Mouse (Mus musculus): ENCODE results near the gene Tpo. TPM values are rescaled to one million over a fixed set of nuclear protein-coding genes. Genes with fewer than 3 reads are reported as not detected.

Gene Tpo
- total and polyA plus RNA-seq, 3 experiments, result not detected

GRCm38 (mm10) chr12:30024264-30024825, 108.1 kb downstream of the Tpo start:
- no peaks in the 10 kb centered on the region for H3K36me3 ChIP-seq (ENCODE audit: control insufficient read depth in 1 of 2, insufficient read depth in 2 of 2, low read length in 2 of 2)
- H3K9me3 ChIP-seq (replicated peaks; ENCODE audit: insufficient read depth, low read length), result no peaks in the 10 kb centered on the region
- TF ChIP-seq RCOR1 (IDR thresholded peaks at IDR 0.05; ENCODE audit: low read depth, low read length), result no peak
- no peak for TF ChIP-seq RAD21 (IDR thresholded peaks at IDR 0.05; ENCODE audit: low read depth, low read length)
- TF ChIP-seq ELF1 (IDR thresholded peaks at IDR 0.05; ENCODE audit: low read depth, low read length), result no peak
- no peak for TF ChIP-seq MYB (IDR thresholded peaks at IDR 0.05; ENCODE audit: low read depth, low read length)
- TF ChIP-seq NELFE (IDR thresholded peaks at IDR 0.05; ENCODE audit: low read depth, low read length), result no peak
- no peak overlapping the region for H3K9ac ChIP-seq (ENCODE audit: control insufficient read depth, low read depth, low read length, poor library complexity, severe bottlenecking)
- H3K27ac ChIP-seq (ENCODE audit: control insufficient read depth, low read depth, low read length), result no peak overlapping the region
- no peak for DNase-seq (ENCODE audit: low read depth, low spot score)
- no peaks in the 10 kb centered on the region for H3K27me3 ChIP-seq (ENCODE audit: control insufficient read depth in 1 of 2, insufficient read depth in 2 of 2, low read length in 2 of 2)
- H3K4me3 ChIP-seq (ENCODE audit: control insufficient read depth in 1 of 2, insufficient read depth in 1 of 2, low read depth in 2 of 2, low read length in 2 of 2), result no peak overlapping the region
- no peaks in the 10 kb centered on the region for H3K4me1 ChIP-seq (ENCODE audit: control insufficient read depth in 1 of 2, insufficient read depth in 2 of 2, low read length in 2 of 2)
- H3K79me2 ChIP-seq (ENCODE audit: control insufficient read depth, insufficient read depth, low read length, poor library complexity), result no peaks in the 10 kb centered on the region

GRCm38 (mm10) chr12:30023491-30023890, 108.9 kb downstream of the Tpo start:
- no peaks in the 10 kb centered on the region for H3K4me1 ChIP-seq (ENCODE audit: control insufficient read depth in 1 of 2, insufficient read depth in 2 of 2, low read length in 2 of 2)
- no peaks in the 10 kb centered on the region for H3K9me3 ChIP-seq (replicated peaks; ENCODE audit: insufficient read depth, low read length)
- no peaks in the 10 kb centered on the region for H3K27me3 ChIP-seq (ENCODE audit: control insufficient read depth in 1 of 2, insufficient read depth in 2 of 2, low read length in 2 of 2)
- H3K36me3 ChIP-seq (ENCODE audit: control insufficient read depth in 1 of 2, insufficient read depth in 2 of 2, low read length in 2 of 2), result no peaks in the 10 kb centered on the region
- no peak overlapping the region for H3K27ac ChIP-seq (ENCODE audit: control insufficient read depth, low read depth, low read length)
- TF ChIP-seq POLR2AphosphoS2 (IDR thresholded peaks at IDR 0.05; ENCODE audit: low read length) (no peak), RAD21 (IDR thresholded peaks at IDR 0.05; ENCODE audit: low read depth, low read length) (no peak)
- H3K4me3 ChIP-seq (ENCODE audit: control insufficient read depth in 1 of 2, insufficient read depth in 1 of 2, low read depth in 2 of 2, low read length in 2 of 2), result no peak overlapping the region
- no peak overlapping the region for H3K9ac ChIP-seq (ENCODE audit: control insufficient read depth, low read depth, low read length, poor library complexity, severe bottlenecking)
- DNase-seq (ENCODE audit: low read depth, low spot score), result no peak
- no peaks in the 10 kb centered on the region for H3K79me2 ChIP-seq (ENCODE audit: control insufficient read depth, insufficient read depth, low read length, poor library complexity)

- no peaks in the 10 kb centered on the region for H3K36me3 ChIP-seq (ENCODE audit: control insufficient read depth in 1 of 2, insufficient read depth in 2 of 2, low read length in 2 of 2)
- H3K4me3 ChIP-seq (ENCODE audit: control insufficient read depth in 1 of 2, insufficient read depth in 1 of 2, low read depth in 2 of 2, low read length in 2 of 2), result no peak overlapping the region
- H3K27me3 ChIP-seq (ENCODE audit: control insufficient read depth in 1 of 2, insufficient read depth in 2 of 2, low read length in 2 of 2), result no peaks in the 10 kb centered on the region
- no peak overlapping the region for H3K9ac ChIP-seq (ENCODE audit: control insufficient read depth, low read depth, low read length, poor library complexity, severe bottlenecking)
- H3K9me3 ChIP-seq (replicated peaks; ENCODE audit: insufficient read depth, low read length), result no peaks in the 10 kb centered on the region
- no peak overlapping the region for H3K27ac ChIP-seq (ENCODE audit: control insufficient read depth, low read depth, low read length)
- DNase-seq (ENCODE audit: low read depth, low spot score), result no peak
- H3K4me1 ChIP-seq (ENCODE audit: control insufficient read depth in 1 of 2, insufficient read depth in 2 of 2, low read length in 2 of 2), result no peaks in the 10 kb centered on the region
- TF ChIP-seq MAX (IDR thresholded peaks at IDR 0.05; ENCODE audit: low read length), result no peak
- no peak for TF ChIP-seq ELF1 (IDR thresholded peaks at IDR 0.05; ENCODE audit: low read depth, low read length)
- TF ChIP-seq CHD2 (IDR thresholded peaks at IDR 0.05; ENCODE audit: low read length), result no peak
- no peak for TF ChIP-seq KAT2A (conservative IDR thresholded peaks at IDR 0.05; ENCODE audit: low read depth, low read length)
- TF ChIP-seq TBP (IDR thresholded peaks at IDR 0.05; ENCODE audit: low read depth, low read length), result no peak
- no peak for TF ChIP-seq CTCF (IDR thresholded peaks at IDR 0.05 in 2 of 3, conservative IDR thresholded peaks at IDR 0.05 in 1 of 3; ENCODE audit: control insufficient read depth in 1 of 3, insufficient read depth in 1 of 3, low read depth in 2 of 3, low read length in 3 of 3, poor library complexity in 1 of 3, severe bottlenecking in 1 of 3)
- no peak for TF ChIP-seq ZNF384 (IDR thresholded peaks at IDR 0.05; ENCODE audit: low read depth, low read length)
- no peak for TF ChIP-seq ZC3H11A (IDR thresholded peaks at IDR 0.05; ENCODE audit: low read depth, low read length)
- H3K79me2 ChIP-seq (ENCODE audit: control insufficient read depth, insufficient read depth, low read length, poor library complexity), result no peaks in the 10 kb centered on the region
Observed at GRCm38 (mm10) chr12:30020447-30020846, 112.0 kb downstream of the Tpo start.
